Mouse (Mus musculus) lung, adult 2 months (tissue): ENCODE results near the gene Ptpn7.

Source experiments
- CTCF ChIP-seq: fragments of 200-500 bp; IDR thresholded peaks from 2 replicates; pipeline ENCODE4 v1.5.1; 2011; ENCODE audit warnings: mild to moderate bottlenecking, low read length, control low read depth; ENCODE audit not compliant: insufficient read depth
- POLR2A ChIP-seq: fragments of 200-500 bp; IDR thresholded peaks from 2 replicates; pipeline ENCODE4 v1.6.1; 2011; ENCODE audit warnings: low read depth, mild to moderate bottlenecking, control low read depth, low read length, borderline replicate concordance; ENCODE audit errors: extremely low read depth

DNA sequence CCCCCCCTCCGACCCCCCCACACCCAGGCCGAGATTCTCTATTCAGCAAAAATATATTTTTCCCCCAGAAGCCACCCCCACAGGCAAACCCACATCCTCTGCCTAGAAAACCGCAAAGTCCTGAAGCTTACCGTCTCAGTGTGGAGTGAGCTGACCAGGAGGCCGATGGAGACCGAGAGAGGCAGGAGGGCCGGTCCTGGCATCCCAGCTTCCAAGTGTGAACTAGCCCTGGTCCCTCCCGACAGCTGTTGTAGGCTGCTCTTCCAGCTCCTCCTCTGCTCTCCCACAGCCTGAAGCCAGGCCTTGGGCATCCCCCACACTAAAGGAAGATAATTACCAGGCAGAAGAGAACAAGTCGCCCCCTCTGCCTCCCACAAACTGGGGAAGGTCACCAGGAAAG, 3.5 kb upstream of the Ptpn7 start:
- TF ChIP-seq CTCF = no peak
- TF ChIP-seq POLR2A = no peak
